Mouse (Mus musculus) limb, embryonic 12.5 days (tissue): ENCODE results near the gene Diaph3. TPM values are rescaled to one million over a fixed set of nuclear protein-coding genes. Genes with fewer than 3 reads are reported as not detected.
"Not testable (repeated sequence)": the region's sequence is repeated elsewhere in the genome, so short reads cannot be mapped to it uniquely, and the experiment has no call there.

Source experiments
- ATAC-seq: fragments of 200-750 bp; cut with Nextera tagmentation; 2 replicates; pipeline ENCODE4 v1.8.0; 2017; ENCODE audit warnings: low read depth, moderate TSS enrichment; ENCODE audit not compliant: insufficient number of reproducible peaks, insufficient read depth, low FRiP score, low TSS enrichment
- H3K27ac ChIP-seq: fragments of 300-500 bp; sonication (generic); 2 replicates; pipeline ENCODE4 v1.5.1; 2016; ENCODE audit warnings: mild to moderate bottlenecking, moderate library complexity
- H3K27me3 ChIP-seq: fragments of 300-500 bp; sonication (generic); 2 replicates; pipeline ENCODE4 v1.6.1; 2016; ENCODE audit warnings: mild to moderate bottlenecking, moderate library complexity
- H3K36me3 ChIP-seq: fragments of 300-500 bp; sonication (generic); 2 replicates; pipeline ENCODE4 v1.6.1; 2016; ENCODE audit warnings: mild to moderate bottlenecking, moderate library complexity
- H3K4me1 ChIP-seq: fragments of 300-500 bp; sonication (generic); replicated peaks from 2 replicates; pipeline ENCODE4 v1.6.1; 2016
- H3K4me2 ChIP-seq: fragments of 300-500 bp; sonication (generic); 2 replicates; pipeline ENCODE4 v1.6.1; 2016; ENCODE audit warnings: mild to moderate bottlenecking, moderate library complexity
- H3K4me3 ChIP-seq: fragments of 300-500 bp; sonication (generic); replicated peaks from 2 replicates; pipeline ENCODE4 v1.5.1; 2016; ENCODE audit warnings: mild to moderate bottlenecking
- H3K9ac ChIP-seq: fragments of 300-500 bp; sonication (generic); replicated peaks from 2 replicates; pipeline ENCODE4 v1.6.1; 2016; ENCODE audit warnings: mild to moderate bottlenecking, moderate library complexity
- H3K9me3 ChIP-seq: fragments of 300-500 bp; sonication (generic); 2 replicates; pipeline ENCODE4 v1.6.1; 2016; ENCODE audit warnings: mild to moderate bottlenecking, moderate library complexity
- WGBS: fragments of 180-500 bp; shearing (Covaris S2); methylation state at CpG from one replicate; pipeline ENCODE4 v1.1.7; 2016; 5-methylcytosine and 5-hydroxymethylcytosine counted together
- polyA plus RNA-seq: library from polyadenylated mRNA; unstranded; fragments of >200 nt; fragmentation: Nextera tagmentation; extraction: Ambion mirVana; gene quantifications from 2 replicates; pipeline ENCODE4 v1.2.1, GENCODE M21; 2016

Gene Diaph3
- polyA plus RNA-seq, 1 experiment from 2014 or later, result 10.7 TPM

- no peak overlapping the region for H3K9ac ChIP-seq
- no peaks in the 10 kb centered on the region for H3K9me3 ChIP-seq
- no peak overlapping the region for H3K27ac ChIP-seq
- no peak overlapping the region for H3K4me2 ChIP-seq
- no peaks in the 10 kb centered on the region for H3K4me1 ChIP-seq
- 82% methylated on average over 5 of the region's 5 CpGs for WGBS
- H3K36me3 ChIP-seq, result no peaks in the 10 kb centered on the region
- H3K4me3 ChIP-seq, result no peak overlapping the region
- H3K27me3 ChIP-seq, result no peaks in the 10 kb centered on the region
- no peak for ATAC-seq
Observed at GRCm38 (mm10) chr14:87125492-87125891, 15.5 kb downstream of the Diaph3 start.

GRCm38 (mm10) chr14:87123091-87123490, 17.9 kb downstream of the Diaph3 start:
- 95% methylated on average over 15 of the region's 15 CpGs for WGBS
- H3K27me3 ChIP-seq, result no peaks in the 10 kb centered on the region
- no peaks in the 10 kb centered on the region for H3K9me3 ChIP-seq
- no peaks in the 10 kb centered on the region for H3K4me1 ChIP-seq
- H3K36me3 ChIP-seq, result no peaks in the 10 kb centered on the region
- H3K27ac ChIP-seq, result no peak overlapping the region
- H3K4me3 ChIP-seq, result no peak overlapping the region
- no peak overlapping the region for H3K9ac ChIP-seq
- no peak overlapping the region for H3K4me2 ChIP-seq
- ATAC-seq, result no peak

GRCm38 (mm10) chr14:87121868-87122267, 19.2 kb downstream of the Diaph3 start:
- Histone ChIP-seq H3K4me2 (no peak overlapping the region), H3K4me3 (no peak overlapping the region), H3K9ac (no peak overlapping the region), H3K27me3 (no peaks in the 10 kb centered on the region), H3K27ac (no peak overlapping the region), H3K36me3 (no peaks in the 10 kb centered on the region), H3K4me1 (no peaks in the 10 kb centered on the region), H3K9me3 (no peaks in the 10 kb centered on the region)
- ATAC-seq, result no peak
- 34% methylated on average over 6 of the region's 6 CpGs for WGBS

GRCm38 (mm10) chr14:87110634-87111033, 30.4 kb downstream of the Diaph3 start:
- WGBS, result 16% methylated on average over 2 of the region's 2 CpGs
- no peak for ATAC-seq

GRCm38 (mm10) chr14:87099380-87100088, 41.5 kb downstream of the Diaph3 start:
- WGBS, result 88% methylated on average over 1 of the region's 1 CpGs

More at GRCm38 (mm10) chr14:87110634-87111033, 30.4 kb downstream of the Diaph3 start:
- H3K9ac ChIP-seq, result no peak overlapping the region
- H3K4me1 ChIP-seq, result 0 out of 2 replicates have a peak, but pooled peaks cover 8% of the 10 kb centered on the region
- no peaks in the 10 kb centered on the region for H3K27me3 ChIP-seq
- H3K27ac ChIP-seq, result no peak overlapping the region
- no peaks in the 10 kb centered on the region for H3K9me3 ChIP-seq
- no peak overlapping the region for H3K4me3 ChIP-seq
- H3K36me3 ChIP-seq, result no peaks in the 10 kb centered on the region
- H3K4me2 ChIP-seq, result no peak overlapping the region

GRCm38 (mm10) chr14:87098093-87098492, 42.9 kb downstream of the Diaph3 start:
- H3K27me3 ChIP-seq, result no peaks in the 10 kb centered on the region
- H3K9ac ChIP-seq, result no peak overlapping the region
- WGBS, result 68% methylated on average over 2 of the region's 2 CpGs
- H3K27ac ChIP-seq, result no peak overlapping the region
- no peak for ATAC-seq
- no peaks in the 10 kb centered on the region for H3K36me3 ChIP-seq
- no peak overlapping the region for H3K4me2 ChIP-seq
- no peaks in the 10 kb centered on the region for H3K9me3 ChIP-seq
- H3K4me3 ChIP-seq, result no peak overlapping the region
- H3K4me1 ChIP-seq, result no peaks in the 10 kb centered on the region

More at GRCm38 (mm10) chr14:87099380-87100088, 41.5 kb downstream of the Diaph3 start:
- Histone ChIP-seq H3K9me3 (no peaks in the 10 kb centered on the region), H3K4me3 (no peak overlapping the region), H3K27ac (no peak overlapping the region), H3K36me3 (no peaks in the 10 kb centered on the region), H3K27me3 (no peaks in the 10 kb centered on the region), H3K9ac (no peak overlapping the region), H3K4me2 (no peak overlapping the region), H3K4me1 (no peaks in the 10 kb centered on the region)
- ATAC-seq, result no peak

GRCm38 (mm10) chr14:87091522-87091921, 49.5 kb downstream of the Diaph3 start:
- Histone ChIP-seq H3K9me3 (no peaks in the 10 kb centered on the region), H3K36me3 (no peaks in the 10 kb centered on the region; the same call in 1 of the 2 replicates), H3K27ac (no peak overlapping the region), H3K27me3 (no peaks in the 10 kb centered on the region), H3K4me2 (no peak overlapping the region), H3K4me1 (no peaks in the 10 kb centered on the region), H3K4me3 (no peak overlapping the region), H3K9ac (no peak overlapping the region)
- no peak for ATAC-seq
- WGBS, result 95% methylated on average over 3 of the region's 3 CpGs

GRCm38 (mm10) chr14:87091108-87091507, 49.9 kb downstream of the Diaph3 start:
- H3K9ac ChIP-seq, result no peak overlapping the region
- no peaks in the 10 kb centered on the region for H3K27me3 ChIP-seq
- H3K4me3 ChIP-seq, result no peak overlapping the region
- no peak overlapping the region for H3K4me2 ChIP-seq
- no peak overlapping the region for H3K27ac ChIP-seq
- ATAC-seq, result no peak
- WGBS, result 87% methylated on average over 5 of the region's 5 CpGs
- no peaks in the 10 kb centered on the region; the same call in 1 of the 2 replicates for H3K36me3 ChIP-seq
- no peaks in the 10 kb centered on the region for H3K4me1 ChIP-seq
- H3K9me3 ChIP-seq, result no peaks in the 10 kb centered on the region

- H3K9me3 ChIP-seq, result no peaks in the 10 kb centered on the region
- H3K36me3 ChIP-seq, result no peaks in the 10 kb centered on the region; the same call in 1 of the 2 replicates
- no peak overlapping the region for H3K4me3 ChIP-seq
- H3K27ac ChIP-seq, result no peak overlapping the region
- H3K9ac ChIP-seq, result no peak overlapping the region
- H3K27me3 ChIP-seq, result no peaks in the 10 kb centered on the region
- no peaks in the 10 kb centered on the region for H3K4me1 ChIP-seq
- no peak overlapping the region for H3K4me2 ChIP-seq
- 92% methylated on average over 4 of the region's 4 CpGs for WGBS
- ATAC-seq, result no peak
Observed at GRCm38 (mm10) chr14:87088928-87089327, 52.1 kb downstream of the Diaph3 start.

GRCm38 (mm10) chr14:87088456-87088855, 52.6 kb downstream of the Diaph3 start:
- no peak overlapping the region for H3K9ac ChIP-seq
- H3K27me3 ChIP-seq, result no peaks in the 10 kb centered on the region
- H3K9me3 ChIP-seq, result no peaks in the 10 kb centered on the region
- no peaks in the 10 kb centered on the region; the same call in 1 of the 2 replicates for H3K36me3 ChIP-seq
- H3K4me3 ChIP-seq, result no peak overlapping the region
- no peak for ATAC-seq
- 88% methylated on average over 5 of the region's 5 CpGs for WGBS
- H3K4me2 ChIP-seq, result no peak overlapping the region
- no peaks in the 10 kb centered on the region for H3K4me1 ChIP-seq
- no peak overlapping the region for H3K27ac ChIP-seq

GRCm38 (mm10) chr14:87087996-87088395, 53.0 kb downstream of the Diaph3 start:
- Histone ChIP-seq H3K4me2 (no peak overlapping the region), H3K36me3 (no peaks in the 10 kb centered on the region; the same call in 1 of the 2 replicates), H3K4me1 (no peaks in the 10 kb centered on the region), H3K9me3 (no peaks in the 10 kb centered on the region), H3K27me3 (no peaks in the 10 kb centered on the region), H3K9ac (no peak overlapping the region), H3K27ac (no peak overlapping the region), H3K4me3 (no peak overlapping the region)
- 93% methylated on average over 1 of the region's 1 CpGs for WGBS
- ATAC-seq, result no peak

GRCm38 (mm10) chr14:87084906-87085305, 56.1 kb downstream of the Diaph3 start:
- not testable (repeated sequence) for H3K27me3 ChIP-seq, H3K9ac ChIP-seq, H3K4me3 ChIP-seq, ATAC-seq, H3K4me1 ChIP-seq, H3K36me3 ChIP-seq, H3K4me2 ChIP-seq, H3K9me3 ChIP-seq, H3K27ac ChIP-seq
- WGBS, result 82% methylated on average over 8 of the region's 8 CpGs
